11 mouse cellular contexts compared by ENCODE assay signal in the genomic region with DNA sequence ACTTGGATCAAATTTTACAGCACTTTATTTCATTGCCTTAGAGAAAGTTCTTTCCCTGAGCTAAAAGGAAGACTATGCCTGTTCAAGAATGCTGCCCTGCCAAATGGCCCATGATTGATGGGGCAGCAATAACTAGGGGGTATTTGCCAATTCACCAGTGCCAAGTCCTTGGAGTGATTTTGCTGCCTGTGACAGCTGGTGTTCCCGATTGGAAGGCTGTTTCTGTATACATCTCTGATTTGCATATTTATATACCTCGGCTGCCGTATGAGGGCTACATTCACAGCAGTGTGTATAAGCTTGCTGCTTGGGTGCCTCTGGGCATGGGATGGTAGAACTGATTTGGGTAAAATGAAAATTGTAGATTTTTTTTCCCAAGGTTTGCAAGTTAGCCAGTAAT.
A peak's percentile ranks its signal among the peaks of the same experiment; 100 is the strongest.
DNase-seq lines count a peak whose midpoint lies in the region; ATAC-seq lines count a peak whose summit lies in the region.
"Had no signal": no experiment of that assay in that cellular context is flagged by ENCODE, and none has a peak within 500 bp of the region (broad histone marks: within the 10 kb centered on the region; RNA-seq: fewer than 3 reads in every experiment).

No protein-coding gene starts in this region.

- peak; percentile 7 for DNase-seq in adrenal gland, postnatal 10 days
- DNase-seq in adrenal gland, adult 8-10 months: no peak
- DNase-seq in midbrain, embryonic 14.5 days: peak; percentile 37
- DNase-seq in midbrain, embryonic 11.5 days (ENCODE audit: low spot score, missing footprints): no peak
- DNase-seq in kidney, postnatal 4 days: no peak
- DNase-seq: heart, postnatal 36 days; kidney, postnatal 25 days had no signal

- 25% methylated on average over 3 of the region's 3 CpGs for WGBS in midbrain, embryonic 14.5 days
- 78% methylated on average over 3 of the region's 3 CpGs for WGBS in midbrain, embryonic 11.5 days
- WGBS in forebrain, embryonic 16.5 days: 18% methylated on average over 3 of the region's 3 CpGs
- 18% methylated on average over 3 of the region's 3 CpGs for WGBS in neural tube, embryonic 15.5 days

- no peak overlapping the region for H3K4me3 ChIP-seq in midbrain, embryonic 14.5 days (replicated peaks; ENCODE audit: low read depth, low read length)
- H3K4me3 ChIP-seq in midbrain, embryonic 11.5 days (ENCODE audit: low read depth, low read length): no peak overlapping the region
- no peak overlapping the region for H3K4me3 ChIP-seq in forebrain, embryonic 16.5 days (replicated peaks; ENCODE audit: low read length)
- no peak overlapping the region for H3K4me3 ChIP-seq in neural tube, embryonic 15.5 days (replicated peaks)
- H3K4me3 ChIP-seq: lung, embryonic 15.5 days had no signal

- H3K4me1 ChIP-seq in midbrain, embryonic 14.5 days (ENCODE audit: control insufficient read depth, insufficient read depth, low read length): no peaks in the 10 kb centered on the region
- H3K4me1 ChIP-seq in midbrain, embryonic 11.5 days (ENCODE audit: control insufficient read depth, insufficient read depth, low read length): no peaks in the 10 kb centered on the region
- peaks cover 17% of the 10 kb centered on the region for H3K4me1 ChIP-seq in forebrain, embryonic 16.5 days (replicated peaks; ENCODE audit: control insufficient read depth, insufficient read depth, low read length)
- peaks cover 5% of the 10 kb centered on the region for H3K4me1 ChIP-seq in neural tube, embryonic 15.5 days
- H3K4me1 ChIP-seq: lung, embryonic 15.5 days had no signal

- no peak for ATAC-seq in midbrain, embryonic 14.5 days (ENCODE audit: low FRiP score, low TSS enrichment)
- ATAC-seq in midbrain, embryonic 11.5 days (ENCODE audit: low FRiP score): no peak
- peak; percentile 88 for ATAC-seq in forebrain, embryonic 16.5 days
- ATAC-seq in neural tube, embryonic 15.5 days (ENCODE audit: low FRiP score): peak; percentile 57
- no peak for ATAC-seq in megakaryocyte, adult 5-6 weeks (ENCODE audit: poor library complexity, severe bottlenecking)

- no peak overlapping the region for H3K4me2 ChIP-seq in midbrain, embryonic 14.5 days (ENCODE audit: low read length)
- H3K4me2 ChIP-seq in midbrain, embryonic 11.5 days: no peak overlapping the region
- H3K4me2 ChIP-seq in forebrain, embryonic 16.5 days (ENCODE audit: low read length): no peak overlapping the region
- no peak overlapping the region for H3K4me2 ChIP-seq in neural tube, embryonic 15.5 days
- H3K4me2 ChIP-seq: lung, embryonic 15.5 days had no signal

- H3K36me3 ChIP-seq in midbrain, embryonic 14.5 days (ENCODE audit: control insufficient read depth, insufficient read depth, low read length): no peaks in the 10 kb centered on the region
- no peaks in the 10 kb centered on the region for H3K36me3 ChIP-seq in midbrain, embryonic 11.5 days (ENCODE audit: control insufficient read depth, insufficient read depth, low read length)
- no peaks in the 10 kb centered on the region for H3K36me3 ChIP-seq in forebrain, embryonic 16.5 days (ENCODE audit: control insufficient read depth, insufficient read depth)
- H3K36me3 ChIP-seq in neural tube, embryonic 15.5 days: no peaks in the 10 kb centered on the region
- H3K36me3 ChIP-seq: lung, embryonic 15.5 days had no signal

- no peak overlapping the region for H3K9ac ChIP-seq in midbrain, embryonic 14.5 days (replicated peaks; ENCODE audit: low read length)
- no peak overlapping the region for H3K9ac ChIP-seq in midbrain, embryonic 11.5 days (ENCODE audit: low read length)
- H3K9ac ChIP-seq in forebrain, embryonic 16.5 days (replicated peaks; ENCODE audit: low read depth, low read length): no peak overlapping the region
- no peak overlapping the region for H3K9ac ChIP-seq in neural tube, embryonic 15.5 days (replicated peaks)
- H3K9ac ChIP-seq: lung, embryonic 15.5 days had no signal

- no peaks in the 10 kb centered on the region for H3K27me3 ChIP-seq in midbrain, embryonic 14.5 days (ENCODE audit: control insufficient read depth, insufficient read depth, low read length)
- H3K27me3 ChIP-seq in midbrain, embryonic 11.5 days (ENCODE audit: control insufficient read depth, insufficient read depth, low read length): no peaks in the 10 kb centered on the region
- H3K27me3 ChIP-seq in forebrain, embryonic 16.5 days (replicated peaks; ENCODE audit: control insufficient read depth, insufficient read depth, low read length): no peaks in the 10 kb centered on the region
- H3K27me3 ChIP-seq in neural tube, embryonic 15.5 days (replicated peaks): no peaks in the 10 kb centered on the region
- H3K27me3 ChIP-seq: lung, embryonic 15.5 days had no signal

- no peak overlapping the region for H3K27ac ChIP-seq in midbrain, embryonic 14.5 days (replicated peaks; ENCODE audit: low read depth, low read length)
- H3K27ac ChIP-seq in midbrain, embryonic 11.5 days (ENCODE audit: low read depth, low read length): no peak overlapping the region
- no peak overlapping the region for H3K27ac ChIP-seq in forebrain, embryonic 16.5 days (ENCODE audit: low read length)
- 0 out of 2 replicates have a peak overlapping the region, but pooled peaks have one; percentile 37 for H3K27ac ChIP-seq in neural tube, embryonic 15.5 days (replicated peaks)
- H3K27ac ChIP-seq: lung, embryonic 15.5 days had no signal

- no peaks in the 10 kb centered on the region for H3K9me3 ChIP-seq in midbrain, embryonic 14.5 days (ENCODE audit: control insufficient read depth, low read length)
- H3K9me3 ChIP-seq in midbrain, embryonic 11.5 days (ENCODE audit: control insufficient read depth, low read length): no peaks in the 10 kb centered on the region
- no peaks in the 10 kb centered on the region for H3K9me3 ChIP-seq in forebrain, embryonic 16.5 days (ENCODE audit: control insufficient read depth, low read length)
- H3K9me3 ChIP-seq in neural tube, embryonic 15.5 days (replicated peaks): no peaks in the 10 kb centered on the region
- H3K9me3 ChIP-seq: lung, embryonic 15.5 days had no signal

Comparison
In these comparisons a context has a peak if more than half of its experiments do, and no peak if none do; other contexts are left out.
1. DNase-seq: peak in adrenal gland, postnatal 10 days (single experiment) and midbrain, embryonic 14.5 days (single experiment); none in adrenal gland, adult 8-10 months (single experiment), midbrain, embryonic 11.5 days (single experiment) and kidney, postnatal 4 days (0 of 2).
2. ATAC-seq: peak in forebrain, embryonic 16.5 days (single experiment) and neural tube, embryonic 15.5 days (single experiment); none in midbrain, embryonic 14.5 days (single experiment), midbrain, embryonic 11.5 days (single experiment) and megakaryocyte, adult 5-6 weeks (single experiment).